Mouse (Mus musculus): ENCODE measurements around the gene Foxred2. TPM values are rescaled to one million over a fixed set of nuclear protein-coding genes. Genes with fewer than 3 reads are reported as not detected.

Gene Foxred2
- total RNA-seq, 2 experiments from 2014 or later: 0.41 to 0.59 TPM

DNA sequence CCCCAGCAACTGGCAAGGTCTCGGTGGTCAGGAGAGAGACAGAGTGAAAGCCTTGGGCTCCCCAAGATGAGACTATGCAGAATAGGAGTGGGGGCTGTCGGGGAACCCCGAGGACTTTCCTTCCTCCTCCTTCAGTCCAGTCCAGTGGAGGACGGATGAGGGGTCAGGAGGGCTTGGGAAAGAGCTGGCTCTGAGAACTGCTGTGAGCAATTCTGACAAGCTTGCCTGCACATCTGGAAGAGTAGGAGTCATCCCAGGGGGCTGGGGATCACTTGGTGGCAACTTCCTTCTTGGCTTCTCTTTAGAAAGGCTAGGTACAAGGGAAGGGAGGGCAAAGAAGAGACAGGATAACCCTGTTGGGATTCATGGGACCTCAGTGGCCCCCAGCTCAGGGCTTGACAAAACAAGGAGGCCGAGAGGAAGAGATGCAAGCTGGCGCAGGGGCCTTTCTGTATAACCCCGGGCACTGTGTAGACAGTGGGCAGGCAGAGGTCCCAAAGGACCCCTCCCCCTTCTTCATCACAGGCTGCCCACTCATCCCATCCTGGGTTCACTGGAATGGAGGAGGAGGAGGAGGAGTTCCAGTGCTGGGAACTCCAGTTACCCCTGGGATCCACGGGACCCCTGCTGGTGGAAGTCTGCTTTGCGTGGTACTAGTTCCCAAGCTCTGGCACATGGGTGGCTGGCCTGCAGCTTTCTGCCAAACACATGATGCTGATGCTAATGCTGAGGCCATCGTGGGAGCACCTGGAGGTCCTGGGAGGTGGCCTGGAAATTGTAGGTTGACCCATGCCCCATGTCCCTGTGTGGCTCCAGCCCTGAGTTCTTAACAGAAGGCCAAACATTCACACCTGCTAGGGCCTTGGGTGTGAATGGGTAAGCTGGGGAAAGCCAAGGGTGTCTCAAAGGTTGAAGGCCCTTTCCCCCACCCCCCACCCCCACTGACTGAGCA is 35.7 kb downstream of the Foxred2 start:
- DNase-seq: peak in 1 of 2 experiments; percentile 55
- intact Hi-C loops (cut with DNase I): no loop called here

GRCm38 (mm10) chr15:77919441-77919840 is 37.1 kb downstream of the Foxred2 start:
- intact Hi-C loops (cut with DNase I): no loop called here
- DNase-seq: no peak

DNA sequence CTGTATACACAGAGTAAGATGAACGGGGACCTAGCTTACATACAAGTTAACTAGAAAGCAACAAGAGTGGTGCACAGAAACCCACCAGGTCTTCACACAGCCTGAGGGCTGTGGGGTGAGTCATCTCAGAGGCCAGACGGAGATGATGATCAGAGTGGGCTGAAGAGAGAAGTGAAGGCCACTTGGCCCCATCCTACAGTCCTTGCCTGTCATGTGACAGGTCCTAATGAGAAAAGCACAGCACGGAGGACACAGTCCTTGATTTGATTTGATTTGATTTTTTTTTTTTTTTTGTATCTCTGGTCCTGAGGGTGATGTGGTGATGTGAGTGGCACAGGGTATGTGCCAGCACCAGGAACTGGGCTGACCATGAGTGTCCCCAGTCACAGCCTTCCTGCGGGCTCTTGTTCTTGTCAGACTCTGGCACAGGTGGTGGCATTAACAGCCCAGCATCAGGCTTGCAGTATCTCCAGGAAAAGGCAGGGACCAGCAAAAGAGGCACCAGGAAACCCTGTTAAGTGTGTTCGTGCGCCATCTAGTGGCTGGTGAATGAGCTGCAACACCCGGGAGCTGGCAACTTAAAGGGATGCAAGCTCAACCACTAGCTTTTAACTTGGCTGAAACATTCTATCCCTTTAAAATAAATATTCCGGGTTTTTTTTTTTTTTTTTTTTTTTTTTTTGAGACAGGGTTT is 39.5 kb downstream of the Foxred2 start:
- intact Hi-C loops (cut with DNase I): loop anchor here (2.0 kb wide), 1 partner anchor 140 kb away; no protein-coding TSS in a partner anchor
- DNase-seq: peak; percentile 89 to 94

DNA sequence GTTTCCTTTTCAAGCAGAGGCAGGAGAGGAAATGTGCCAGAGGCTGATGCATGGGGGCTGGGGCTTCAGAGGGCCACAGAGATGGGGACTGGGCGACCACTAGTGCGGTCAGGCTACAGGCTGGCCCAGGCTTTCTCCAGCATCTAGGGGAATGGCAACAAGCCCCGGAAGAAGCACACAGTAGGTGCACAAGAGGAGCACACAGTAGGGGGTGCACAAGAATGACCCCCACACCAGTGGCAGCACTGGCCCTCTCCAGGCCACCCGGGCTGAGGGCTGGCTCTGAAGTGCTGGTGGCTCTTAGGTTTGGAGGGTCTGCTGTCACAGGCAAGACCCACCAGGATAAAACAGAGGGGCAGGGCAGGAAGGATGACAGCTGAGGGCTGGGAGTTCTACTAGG is 41.2 kb downstream of the Foxred2 start:
- DNase-seq: no peak
- intact Hi-C loops (cut with DNase I): no loop called here

GRCm38 (mm10) chr15:77914507-77914906 is 42.0 kb downstream of the Foxred2 start:
- intact Hi-C loops (cut with DNase I): no loop called here
- DNase-seq: no peak

DNA sequence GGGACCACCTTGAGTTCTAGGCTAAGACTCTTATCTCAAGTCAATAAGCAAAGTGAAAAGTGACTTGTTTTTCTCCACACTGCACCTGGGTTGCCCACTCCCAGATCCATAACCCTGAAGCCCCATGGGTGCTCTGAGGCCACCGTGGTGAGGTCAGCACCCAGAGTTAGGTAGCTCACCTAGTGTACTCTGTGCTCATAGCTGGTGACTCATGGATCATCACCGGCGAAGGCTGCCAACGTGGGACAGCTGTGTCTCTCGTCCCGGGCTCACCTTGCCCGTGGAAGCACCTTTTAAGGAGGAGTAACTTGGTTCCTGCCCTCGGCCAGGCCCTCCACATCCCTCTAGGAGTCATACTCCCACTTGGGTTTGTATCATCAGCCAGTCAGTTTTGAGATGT is 43.5 kb downstream of the Foxred2 start:
- no peak for DNase-seq
- intact Hi-C loops (cut with DNase I): no loop called here

- intact Hi-C loops (cut with DNase I): no loop called here
- no peak for DNase-seq
Observed at GRCm38 (mm10) chr15:77912585-77912984, 43.9 kb downstream of the Foxred2 start.

GRCm38 (mm10) chr15:77912048-77912447 is 44.5 kb downstream of the Foxred2 start:
- intact Hi-C loops (cut with DNase I): no loop called here
- peak in 1 of 2 experiments; percentile 44 for DNase-seq

- intact Hi-C loops (cut with DNase I): no loop called here
- DNase-seq: peak in 1 of 2 experiments; percentile 53
Observed at GRCm38 (mm10) chr15:77911065-77911464, 45.5 kb downstream of the Foxred2 start.

- DNase-seq: no peak
- intact Hi-C loops (cut with DNase I): loop anchor here (5.0 kb wide), 1 partner anchor 66 kb away; the partner anchor contains the start of gene Myh9
Observed at GRCm38 (mm10) chr15:77907646-77908518, 48.6 kb downstream of the Foxred2 start.

- DNase-seq: no peak
- intact Hi-C loops (cut with DNase I): loop anchor here (5.0 kb wide), 1 partner anchor 64 kb away; the partner anchor contains the start of gene Myh9
Observed at GRCm38 (mm10) chr15:77906545-77906944, 50.0 kb downstream of the Foxred2 start.

DNA sequence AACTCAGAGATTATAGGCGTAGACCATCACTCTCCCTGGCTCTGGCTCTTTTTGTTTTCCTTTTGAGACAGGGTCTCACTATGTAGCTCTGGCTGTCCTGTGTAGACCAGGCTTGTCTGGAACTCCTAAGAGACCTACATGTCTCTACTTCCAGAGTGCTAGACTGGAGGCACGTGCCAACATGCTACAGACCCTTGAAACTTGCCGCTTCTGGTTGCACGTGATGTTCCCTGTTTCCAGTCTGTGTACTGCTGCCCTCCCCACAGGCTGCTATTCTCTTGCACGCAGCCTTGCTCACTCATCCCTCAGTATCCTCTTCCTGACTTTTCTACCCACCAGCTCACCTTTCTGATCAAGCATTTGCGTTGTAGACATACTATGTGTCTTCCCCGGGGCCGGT is 50.4 kb downstream of the Foxred2 start:
- intact Hi-C loops (cut with DNase I): loop anchor here (5.0 kb wide), 1 partner anchor 64 kb away; the partner anchor contains the start of gene Myh9
- DNase-seq: no peak

DNA sequence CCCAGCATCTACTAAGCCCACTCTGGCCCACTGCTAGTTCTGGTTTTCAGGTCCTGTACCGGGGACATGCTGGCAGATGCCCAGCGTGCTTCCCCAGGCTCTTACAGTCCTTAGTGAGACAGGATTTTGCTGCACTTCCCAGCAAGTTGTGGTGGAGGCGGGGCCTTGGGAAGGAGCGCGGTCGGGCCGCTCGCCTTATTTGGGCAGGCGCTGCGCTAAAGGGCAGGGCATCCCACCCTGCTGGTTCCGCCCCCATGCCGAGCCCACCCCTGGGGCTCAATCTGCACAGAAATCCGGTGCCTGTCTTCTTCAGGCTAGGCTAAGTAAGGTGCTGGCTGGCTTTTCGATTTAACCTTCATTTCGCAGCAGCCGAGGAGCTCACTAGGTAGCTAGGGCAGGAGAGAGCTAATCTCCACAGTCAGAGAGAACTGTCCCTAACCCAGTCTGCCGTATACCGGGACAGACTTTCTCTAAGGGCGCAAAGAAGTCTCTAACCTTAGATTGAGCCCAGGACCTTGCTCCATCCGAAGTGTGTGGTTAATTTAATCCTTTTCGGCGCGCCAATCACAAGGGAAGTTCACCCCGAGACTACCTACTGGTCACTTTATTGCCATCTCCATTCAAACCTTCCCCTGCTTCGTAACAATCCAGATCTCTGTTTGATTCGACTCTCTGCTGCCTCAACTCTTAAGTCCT is 51.1 kb downstream of the Foxred2 start:
- peak; percentile 76 to 77 for DNase-seq
- intact Hi-C loops (cut with DNase I): loop anchor here (5.0 kb wide), 1 partner anchor 63 kb away; the partner anchor contains the start of gene Myh9

DNA sequence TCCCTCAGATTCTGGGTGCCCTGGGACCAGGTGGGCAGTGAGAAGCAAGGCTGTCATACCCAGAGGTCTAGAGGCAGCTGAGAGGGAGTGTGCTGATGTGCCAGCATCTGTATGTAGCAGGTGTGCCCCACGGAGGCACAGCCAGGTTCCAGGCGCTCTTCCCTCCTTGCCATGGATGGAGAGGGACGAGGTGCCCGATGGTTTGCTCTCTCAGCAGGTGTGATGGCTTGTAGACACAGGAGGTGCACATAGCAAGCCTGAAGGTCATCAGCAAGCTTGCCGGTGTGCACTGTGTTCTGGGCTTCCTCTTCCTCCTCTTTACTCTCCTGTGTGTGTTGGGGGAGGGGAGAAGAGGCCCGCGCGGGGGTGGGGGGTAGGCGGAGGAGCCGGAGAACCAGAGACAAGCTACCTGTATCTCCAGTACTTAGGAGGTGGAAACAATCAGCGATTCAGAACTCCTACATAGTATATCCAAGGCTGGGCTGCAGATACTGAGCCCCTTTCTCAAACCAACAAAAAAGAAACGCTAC is 52.1 kb downstream of the Foxred2 start:
- no peak for DNase-seq
- intact Hi-C loops (cut with DNase I): no loop called here

- no peak for DNase-seq
- intact Hi-C loops (cut with DNase I): no loop called here
Observed at GRCm38 (mm10) chr15:77903176-77903575, 53.3 kb downstream of the Foxred2 start.

DNA sequence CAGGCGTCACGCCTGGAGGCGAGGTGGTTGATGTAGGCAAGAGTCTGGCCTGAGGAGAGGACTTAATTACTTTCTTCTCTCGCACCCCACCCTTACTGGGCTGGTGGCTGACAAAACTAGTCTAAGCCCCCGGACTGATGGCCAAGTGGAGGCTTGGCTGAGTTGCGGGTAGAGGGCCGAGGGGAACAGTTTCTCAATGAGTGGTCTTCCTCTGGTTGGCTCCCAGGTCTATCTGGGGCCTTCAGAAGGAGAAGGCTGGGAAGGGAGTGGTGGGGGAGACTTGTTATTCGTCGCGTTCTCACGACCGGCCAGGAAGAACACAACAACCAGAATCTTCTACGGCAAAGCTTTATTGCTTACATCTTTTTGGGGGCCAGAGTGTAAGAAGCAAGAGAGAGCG is 61.6 kb downstream of the Foxred2 start:
- no peak for DNase-seq
- intact Hi-C loops (cut with DNase I): no loop called here

- DNase-seq: no peak
- intact Hi-C loops (cut with DNase I): no loop called here
Observed at GRCm38 (mm10) chr15:77893292-77893691, 63.2 kb downstream of the Foxred2 start.

GRCm38 (mm10) chr15:77892420-77892819 is 64.1 kb downstream of the Foxred2 start:
- intact Hi-C loops (cut with DNase I): no loop called here

DNA sequence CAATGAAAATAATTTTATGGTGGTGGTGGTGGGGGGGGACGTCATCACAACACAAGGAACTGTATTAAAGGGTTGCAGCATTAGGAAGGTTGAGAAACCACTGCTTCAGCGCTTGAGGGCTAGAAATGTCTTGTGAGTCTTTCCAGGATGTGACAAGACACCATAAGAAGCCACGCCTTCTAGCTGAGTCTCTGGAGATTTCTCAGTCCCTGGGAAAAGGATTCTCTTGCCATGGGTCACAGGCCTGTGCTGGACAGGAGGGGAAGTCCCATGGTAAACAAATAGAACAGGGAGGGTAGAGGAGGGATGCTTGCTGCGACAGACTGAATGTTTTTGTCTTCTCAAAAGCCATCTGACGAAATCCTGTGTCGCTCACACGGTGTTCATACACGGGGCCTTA is 64.8 kb downstream of the Foxred2 start:
- intact Hi-C loops (cut with DNase I): no loop called here
- DNase-seq: peak in 1 of 2 experiments; percentile 44

More at GRCm38 (mm10) chr15:77892420-77892819, 64.1 kb downstream of the Foxred2 start:
- DNase-seq: no peak
